Mouse (Mus musculus): ENCODE data around the gene Ano2. TPM values are rescaled to one million over a fixed set of nuclear protein-coding genes. Genes with fewer than 3 reads are reported as not detected.

Gene Ano2
- total and polyA plus RNA-seq, 3 experiments: not detected

- in situ Hi-C loops (cut with MboI; ENCODE audit: low pct_ligation_motif_present, low pct_unique_long_range_greater_than_20kb, low sequenced_read_pairs): no loop called here
- Histone ChIP-seq H3K9ac (ENCODE audit: insufficient read depth, low read depth) (no peak overlapping the region), H3K27me3 (replicated peaks) (peaks cover 86% of the 10 kb centered on the region), H3K4me1 (ENCODE audit: control insufficient read depth in 1 of 2, insufficient read depth in 2 of 2) (no peaks in the 10 kb centered on the region), H3K79me2 (replicated peaks; ENCODE audit: control insufficient read depth, extremely low read depth, insufficient read depth, poor library complexity, severe bottlenecking) (no peaks in the 10 kb centered on the region), H3K4me2 (ENCODE audit: insufficient read depth, low read depth, poor library complexity, severe bottlenecking) (no peak overlapping the region), H3K9me3 (replicated peaks; ENCODE audit: low read length) (no peaks in the 10 kb centered on the region), H3K36me3 (replicated peaks in 1 of 2; ENCODE audit: control insufficient read depth in 1 of 2, insufficient read depth in 1 of 2, low read length in 1 of 2) (no peaks in the 10 kb centered on the region), H3K4me3 (replicated peaks in 1 of 3; ENCODE audit: low read depth in 2 of 3, low read length in 2 of 3, poor library complexity in 1 of 3) (no peak overlapping the region), H3K27ac (ENCODE audit: insufficient read depth, low read depth) (no peak overlapping the region)
- no peak for DNase-seq (ENCODE audit: extremely low read depth)
- TF ChIP-seq POLR2A (IDR thresholded peaks at IDR 0.05; ENCODE audit: low read depth, low read length): no peak
- TF ChIP-seq JUN (IDR thresholded peaks at IDR 0.05; ENCODE audit: insufficient read depth, low read depth, low read length): no peak
- TF ChIP-seq USF2 (conservative IDR thresholded peaks at IDR 0.05; ENCODE audit: low read depth, low read length): no peak
- TF ChIP-seq ZC3H11A (IDR thresholded peaks at IDR 0.05; ENCODE audit: low read depth, low read length): no peak
- TF ChIP-seq NRF1 (IDR thresholded peaks at IDR 0.05; ENCODE audit: low read depth, low read length): no peak
- TF ChIP-seq E2F4 (IDR thresholded peaks at IDR 0.05; ENCODE audit: insufficient replicate concordance, low read depth, low read length): no peak
- TF ChIP-seq ZKSCAN1 (IDR thresholded peaks at IDR 0.05; ENCODE audit: borderline replicate concordance, low read depth, low read length): no peak
- no peak for TF ChIP-seq IRF4 (IDR thresholded peaks at IDR 0.05; ENCODE audit: low read depth, low read length)
- TF ChIP-seq TBP (conservative IDR thresholded peaks at IDR 0.05; ENCODE audit: low read depth, low read length): no peak
- dilution Hi-C loops (cut with MboI; ENCODE audit: extremely low pct_ligation_motif_present, extremely low pct_unique_long_range_greater_than_20kb, low sequenced_read_pairs): no loop called here
These were observed 316.4 kb downstream of the Ano2 start for GRCm38 (mm10) chr6:126006647-126007046.

DNA sequence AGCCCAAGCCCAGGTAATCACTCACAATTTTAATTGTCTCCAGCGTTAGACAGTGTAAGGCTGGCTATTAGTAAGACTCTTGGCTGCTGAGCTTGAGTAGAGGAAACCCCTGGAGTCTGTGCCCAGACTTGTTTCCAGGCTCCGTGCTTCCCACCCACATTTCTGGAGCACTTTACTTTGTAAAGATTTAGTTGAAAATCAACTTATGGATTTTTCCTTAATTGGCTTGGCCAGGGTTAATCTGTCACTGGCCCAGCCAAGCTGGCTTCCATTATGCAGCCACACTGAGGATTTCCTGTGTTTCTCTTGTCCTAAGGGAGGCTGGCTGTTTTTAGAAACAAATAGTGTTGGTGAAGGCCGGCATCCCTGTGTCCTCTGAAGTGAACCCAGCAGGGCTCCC is 318.9 kb downstream of the Ano2 start:
- no peak overlapping the region for H3K27ac ChIP-seq (ENCODE audit: insufficient read depth, low read depth)
- dilution Hi-C loops (cut with MboI; ENCODE audit: extremely low pct_ligation_motif_present, extremely low pct_unique_long_range_greater_than_20kb, low sequenced_read_pairs): no loop called here
- TF ChIP-seq CHD1 (IDR thresholded peaks at IDR 0.05; ENCODE audit: low read depth, low read length) (no peak), ZMIZ1 (IDR thresholded peaks at IDR 0.05; ENCODE audit: low read depth, low read length) (no peak), KAT2A (IDR thresholded peaks at IDR 0.05; ENCODE audit: insufficient replicate concordance, low read length) (no peak), MAZ (IDR thresholded peaks at IDR 0.05; ENCODE audit: low read depth, low read length) (no peak), MAX (IDR thresholded peaks at IDR 0.05; ENCODE audit: low read length) (no peak), CHD2 (IDR thresholded peaks at IDR 0.05; ENCODE audit: low read length) (no peak)
- H3K36me3 ChIP-seq (replicated peaks in 1 of 2; ENCODE audit: control insufficient read depth in 1 of 2, insufficient read depth in 1 of 2, low read length in 1 of 2): no peaks in the 10 kb centered on the region
- peaks cover 84% of the 10 kb centered on the region for H3K27me3 ChIP-seq (replicated peaks)
- no peaks in the 10 kb centered on the region for H3K4me1 ChIP-seq (ENCODE audit: control insufficient read depth in 1 of 2, insufficient read depth in 2 of 2)
- no peaks in the 10 kb centered on the region for H3K9me3 ChIP-seq (replicated peaks; ENCODE audit: low read length)
- H3K4me2 ChIP-seq (ENCODE audit: insufficient read depth, low read depth, poor library complexity, severe bottlenecking): no peak overlapping the region
- no peaks in the 10 kb centered on the region for H3K79me2 ChIP-seq (replicated peaks; ENCODE audit: control insufficient read depth, extremely low read depth, insufficient read depth, poor library complexity, severe bottlenecking)
- in situ Hi-C loops (cut with MboI; ENCODE audit: low pct_ligation_motif_present, low pct_unique_long_range_greater_than_20kb, low sequenced_read_pairs): no loop called here
- no peak overlapping the region for H3K4me3 ChIP-seq (replicated peaks in 1 of 3; ENCODE audit: low read depth in 2 of 3, low read length in 2 of 3, poor library complexity in 1 of 3)
- DNase-seq (ENCODE audit: extremely low read depth): no peak
- H3K9ac ChIP-seq (ENCODE audit: insufficient read depth, low read depth): no peak overlapping the region

DNA sequence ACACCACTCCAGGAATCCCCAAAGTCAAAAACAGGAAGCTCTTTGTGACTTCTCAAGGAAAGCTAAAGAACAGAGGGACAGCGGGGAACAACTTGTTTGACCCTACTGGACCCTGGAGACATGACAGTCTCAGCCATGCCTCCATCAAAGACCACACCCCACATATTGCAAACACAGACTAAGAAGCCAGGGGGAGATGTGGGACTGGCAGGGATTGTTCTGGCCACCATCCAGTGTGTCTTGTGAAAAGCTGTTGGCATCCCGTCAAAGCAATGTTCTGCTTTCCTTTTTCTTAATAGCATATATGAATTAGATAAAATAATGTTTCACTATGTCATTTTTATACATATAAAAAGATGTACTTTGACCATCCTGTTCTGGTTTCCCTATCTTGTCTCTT is 326.8 kb downstream of the Ano2 start:
- no peak for DNase-seq (ENCODE audit: extremely low read depth)
- peaks cover 77% of the 10 kb centered on the region for H3K27me3 ChIP-seq (replicated peaks)
- no peak overlapping the region for H3K4me3 ChIP-seq (replicated peaks in 1 of 3; ENCODE audit: low read depth in 2 of 3, low read length in 2 of 3, poor library complexity in 1 of 3)
- in situ Hi-C loops (cut with MboI; ENCODE audit: low pct_ligation_motif_present, low pct_unique_long_range_greater_than_20kb, low sequenced_read_pairs) (no loop called here), dilution Hi-C loops (cut with MboI; ENCODE audit: extremely low pct_ligation_motif_present, extremely low pct_unique_long_range_greater_than_20kb, low sequenced_read_pairs) (no loop called here)
- no peak overlapping the region for H3K4me2 ChIP-seq (ENCODE audit: insufficient read depth, low read depth, poor library complexity, severe bottlenecking)
- H3K9me3 ChIP-seq (replicated peaks; ENCODE audit: low read length): no peaks in the 10 kb centered on the region
- no peaks in the 10 kb centered on the region for H3K79me2 ChIP-seq (replicated peaks; ENCODE audit: control insufficient read depth, extremely low read depth, insufficient read depth, poor library complexity, severe bottlenecking)
- H3K4me1 ChIP-seq (ENCODE audit: control insufficient read depth in 1 of 2, insufficient read depth in 2 of 2): no peaks in the 10 kb centered on the region
- H3K27ac ChIP-seq (ENCODE audit: insufficient read depth, low read depth): no peak overlapping the region
- no peak overlapping the region for H3K9ac ChIP-seq (ENCODE audit: insufficient read depth, low read depth)
- TF ChIP-seq KAT2A (IDR thresholded peaks at IDR 0.05; ENCODE audit: insufficient replicate concordance, low read length): no peak
- TF ChIP-seq TCF12 (IDR thresholded peaks at IDR 0.05; ENCODE audit: low read depth, low read length): no peak
- no peak for TF ChIP-seq EP300 (IDR thresholded peaks at IDR 0.05; ENCODE audit: low read length)
- TF ChIP-seq JUND (conservative IDR thresholded peaks at IDR 0.05; ENCODE audit: low read depth, low read length): no peak
- no peaks in the 10 kb centered on the region for H3K36me3 ChIP-seq (replicated peaks in 1 of 2; ENCODE audit: control insufficient read depth in 1 of 2, insufficient read depth in 1 of 2, low read length in 1 of 2)
